Mouse (Mus musculus): ENCODE measurements at regions not wholly inside any gene's neighbourhood (a gene's known extent, or its start where the extent isn't known, plus 50 kb on each side); places are given as distances from the start of the nearest gene placed in this dataset.

- CTCF ChIA-PET = interaction anchor here (0.6 kb wide), 1 partner anchor 72 kb away, joined by 3 read pairs; no protein-coding TSS in a partner anchor
Observed at GRCm38 (mm10) chr1:52397460-52397859, 103.0 kb downstream of the Nab1 start.

DNA sequence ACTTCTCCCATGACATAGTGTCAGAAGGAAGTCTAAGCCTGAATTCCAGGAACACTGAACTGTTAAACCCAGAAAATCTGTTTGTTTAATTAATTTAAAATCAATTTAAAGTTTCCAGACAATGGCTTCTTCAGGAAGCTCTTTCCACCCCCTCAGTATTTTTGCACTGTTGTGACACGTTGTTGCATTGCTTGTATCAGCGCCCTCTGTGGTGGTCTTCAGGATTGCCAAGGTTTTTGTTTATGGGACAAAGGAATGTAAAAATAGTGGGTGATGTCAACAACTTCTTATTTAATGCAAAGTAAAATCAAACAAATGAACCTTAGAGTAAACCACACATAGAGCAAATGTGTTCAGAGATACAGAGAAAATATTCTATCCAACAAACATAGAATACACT is 107.5 kb downstream of the Nab1 start:
- CTCF ChIA-PET = no interaction called here

- CTCF ChIA-PET = no interaction called here
Observed at GRCm38 (mm10) chr1:52388836-52389235, 111.6 kb downstream of the Nab1 start.

DNA sequence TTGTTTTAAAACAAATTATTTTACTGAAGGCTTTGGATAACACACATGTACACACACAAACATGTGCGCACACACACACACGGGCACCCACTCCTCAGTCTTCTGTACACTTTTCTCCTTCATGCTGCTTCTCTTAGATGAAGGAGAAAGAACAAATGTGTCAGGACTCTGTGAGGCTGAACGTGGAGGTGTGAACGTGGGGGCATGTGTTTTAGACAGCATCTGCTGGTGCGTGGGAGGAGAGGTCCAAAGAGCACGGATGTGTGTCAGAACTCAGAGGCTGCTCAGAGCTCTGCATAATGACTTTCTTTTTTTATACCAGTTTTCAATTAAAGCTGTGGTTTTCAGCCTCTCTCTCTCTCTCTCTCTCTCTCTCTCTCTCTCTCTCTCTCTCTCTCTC is 112.4 kb downstream of the Nab1 start:
- CTCF ChIA-PET = no interaction called here

DNA sequence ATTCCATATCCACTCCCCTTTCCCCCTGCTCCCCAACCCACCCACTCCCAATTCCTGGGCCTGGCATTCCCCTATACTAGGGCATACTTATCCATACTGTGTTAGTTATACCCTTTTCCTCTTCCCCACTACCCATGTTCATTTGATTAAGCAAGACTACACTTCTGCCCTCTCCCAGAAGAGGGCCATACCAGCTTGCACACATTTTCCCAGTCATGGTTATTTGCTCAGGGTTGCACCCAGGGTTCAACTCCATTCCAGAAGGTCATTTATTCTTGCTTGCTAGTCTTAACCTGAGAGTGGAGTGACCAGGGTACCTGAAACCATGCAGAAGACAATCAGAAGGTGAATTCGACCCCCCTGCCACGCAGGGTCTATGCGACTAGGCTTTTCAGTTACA is 113.4 kb downstream of the Nab1 start:
- CTCF ChIA-PET = no interaction called here

GRCm38 (mm10) chr1:52375320-52375719 is 125.2 kb downstream of the Nab1 start:
- CTCF ChIA-PET = no interaction called here

DNA sequence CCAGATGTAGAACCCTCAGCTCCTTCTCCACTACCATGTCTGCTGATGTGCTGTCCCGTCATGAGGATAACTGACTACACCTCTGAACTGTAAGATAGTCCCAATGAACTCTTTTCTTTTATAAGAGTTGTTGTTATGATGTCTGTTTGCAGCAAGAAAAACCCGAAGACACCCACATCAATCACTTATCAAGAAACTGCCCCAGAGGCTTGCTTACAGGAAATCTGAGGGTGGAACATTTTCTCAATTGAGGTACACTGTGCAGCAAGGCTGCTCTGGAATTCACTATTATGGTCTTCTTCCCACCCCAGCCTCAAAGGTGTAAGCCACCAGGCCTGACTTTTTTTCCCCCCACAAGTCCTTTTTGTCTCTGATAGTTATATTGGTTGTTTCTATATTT is 125.8 kb downstream of the Nab1 start:
- CTCF ChIA-PET = no interaction called here

DNA sequence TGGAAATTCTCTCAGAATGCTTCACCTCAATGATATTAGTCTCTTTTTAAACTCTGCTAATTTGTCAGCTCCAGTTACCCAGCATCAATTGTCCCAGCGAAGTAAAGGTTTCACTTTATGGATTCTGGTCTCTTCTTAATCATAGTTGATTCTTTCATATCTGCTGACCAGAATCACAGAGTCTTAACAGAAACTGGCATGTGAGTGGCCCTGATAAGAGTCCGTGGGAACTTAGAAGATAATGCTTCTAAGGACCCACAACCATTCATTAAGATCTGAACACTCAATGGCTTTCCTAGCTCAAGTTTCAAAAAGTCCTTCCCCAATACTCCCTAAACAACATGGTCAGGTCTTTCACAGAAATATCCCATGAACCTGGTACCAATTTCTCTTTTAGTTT is 126.7 kb downstream of the Nab1 start:
- CTCF ChIA-PET = no interaction called here

- CTCF ChIA-PET = no interaction called here
Observed at GRCm38 (mm10) chr1:52366386-52366785, 133.4 kb upstream of the Gls start.

DNA sequence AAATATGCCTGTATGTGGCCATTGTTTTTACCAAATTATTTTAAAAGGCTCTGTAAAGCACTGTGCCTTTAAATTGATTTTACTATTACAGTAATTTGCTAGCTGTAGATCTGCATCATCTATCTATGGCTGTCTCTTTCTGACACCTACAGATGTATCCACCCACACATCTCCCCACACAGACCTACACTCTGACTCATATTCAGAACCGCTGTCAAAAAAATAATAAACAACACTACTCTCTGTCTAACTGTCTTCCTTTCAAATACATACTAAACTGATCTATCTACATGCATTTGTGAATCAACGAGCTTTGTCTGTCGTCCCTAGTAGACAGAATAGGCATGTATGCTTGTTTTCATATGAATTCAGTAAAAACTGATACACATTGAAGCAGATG is 130.6 kb upstream of the Gls start:
- CTCF ChIA-PET = no interaction called here

GRCm38 (mm10) chr1:52362976-52363375 is 129.9 kb upstream of the Gls start:
- CTCF ChIA-PET = no interaction called here

GRCm38 (mm10) chr1:52354041-52354582 is 121.1 kb upstream of the Gls start:
- CTCF ChIA-PET = interaction anchor here (0.7 kb wide), 1 partner anchor 43 kb away, joined by 4 read pairs; no protein-coding TSS in a partner anchor

DNA sequence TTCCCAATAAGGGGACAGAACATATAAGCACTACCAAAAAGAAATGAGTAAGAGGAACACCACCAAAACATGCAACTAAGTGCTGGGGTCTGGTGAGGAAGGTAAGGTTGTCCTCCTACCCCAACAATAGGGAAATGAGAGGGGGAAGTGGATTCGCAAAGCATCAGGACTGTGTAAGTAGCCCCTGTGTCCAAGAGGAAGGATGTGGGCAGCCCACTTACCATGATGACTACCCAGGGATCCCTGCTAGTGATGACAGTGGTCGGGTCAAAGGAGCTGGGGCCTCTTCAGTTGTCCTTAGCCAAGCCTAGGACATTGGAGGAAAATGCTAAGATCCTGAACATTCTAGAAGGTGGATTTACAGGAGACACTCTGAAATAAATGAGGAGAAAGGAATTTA is 109.1 kb upstream of the Gls start:
- CTCF ChIA-PET = no interaction called here

GRCm38 (mm10) chr1:52338704-52339103 is 105.7 kb upstream of the Gls start:
- CTCF ChIA-PET = no interaction called here

DNA sequence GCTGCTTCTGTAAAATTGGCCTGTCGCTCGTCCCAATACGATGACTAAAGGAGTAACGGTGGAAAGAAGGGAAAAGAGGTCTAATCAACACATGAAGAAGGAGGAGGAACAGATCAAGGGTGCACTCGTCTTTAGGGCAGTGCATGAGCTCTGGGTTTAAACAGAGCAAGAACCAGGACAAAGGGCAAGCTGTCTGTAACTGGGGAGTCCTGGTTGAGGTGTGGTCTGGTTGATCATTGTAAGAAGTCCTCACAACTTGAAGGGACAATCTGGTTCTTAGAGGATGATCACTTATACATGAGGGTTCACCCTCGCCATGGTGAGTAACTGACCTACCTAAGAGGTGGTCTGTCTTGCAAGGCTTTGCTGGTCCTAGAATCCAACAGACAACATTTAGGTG is 105.2 kb upstream of the Gls start:
- CTCF ChIA-PET = no interaction called here

DNA sequence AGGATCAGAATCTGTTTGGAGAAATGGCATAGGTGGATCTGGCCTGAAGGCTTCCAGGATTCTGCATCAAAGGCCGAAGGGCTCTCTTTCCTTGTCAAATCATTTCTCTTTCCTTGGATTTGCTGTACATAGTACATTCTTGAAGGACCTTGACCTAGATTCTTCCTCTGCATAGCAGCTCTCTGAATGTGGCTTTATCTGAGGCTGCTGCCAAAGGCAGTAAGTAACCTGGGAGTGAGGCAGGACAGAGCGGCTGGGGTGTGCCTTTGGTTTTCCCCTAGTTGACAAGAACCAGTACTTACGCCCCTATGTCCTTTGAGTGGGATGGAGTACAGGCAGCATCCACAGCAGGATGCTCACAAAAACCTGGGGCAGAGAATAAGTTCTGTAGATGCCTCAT is 103.7 kb upstream of the Gls start:
- CTCF ChIA-PET = no interaction called here

DNA sequence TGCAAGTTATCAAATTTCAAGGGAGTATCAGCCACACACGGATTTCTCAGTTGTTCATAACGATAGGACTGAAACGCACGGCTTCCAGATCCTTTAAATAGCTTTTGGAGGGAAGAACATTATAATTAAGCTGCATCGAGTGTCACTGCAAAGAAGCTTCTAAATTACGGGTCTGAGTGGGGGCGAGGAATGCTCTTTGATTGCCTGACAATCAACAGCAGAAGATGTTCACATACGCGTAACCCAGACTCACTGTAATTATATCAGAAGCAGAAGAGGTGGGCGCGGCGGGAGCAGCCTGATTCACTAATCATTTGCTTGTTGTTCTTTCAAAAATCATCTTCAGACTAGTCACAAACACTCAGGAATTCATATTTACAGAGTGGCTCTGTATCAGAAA is 99.0 kb upstream of the Gls start:
- CTCF ChIA-PET = no interaction called here

DNA sequence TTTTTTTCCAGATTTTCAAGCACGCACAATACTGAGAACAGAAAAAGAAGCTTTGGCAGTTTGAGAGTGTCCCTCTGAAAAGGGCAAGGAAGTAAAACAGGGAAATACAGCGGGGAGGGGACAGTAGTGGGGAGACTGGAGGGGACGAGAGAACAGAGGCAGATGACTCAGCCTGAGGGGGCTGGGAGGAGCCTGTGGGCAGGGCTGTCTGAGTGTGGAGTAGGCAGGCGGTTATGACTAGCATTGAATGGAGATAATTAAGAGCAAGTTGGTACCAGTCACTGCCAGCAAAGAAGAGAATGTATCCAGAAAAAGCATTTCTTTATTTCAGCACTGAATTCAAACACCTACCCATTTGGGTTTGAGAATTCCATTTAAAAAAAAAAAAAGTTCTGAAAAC is 98.4 kb upstream of the Gls start:
- CTCF ChIA-PET = no interaction called here

- CTCF ChIA-PET = interaction anchor here (0.7 kb wide), 1 partner anchor 243 kb away, joined by 6 read pairs; no protein-coding TSS in a partner anchor
Observed at GRCm38 (mm10) chr1:52330496-52330895, 97.5 kb upstream of the Gls start.

- CTCF ChIA-PET = no interaction called here
Observed at GRCm38 (mm10) chr1:52328507-52328906, 95.5 kb upstream of the Gls start.

- CTCF ChIA-PET = no interaction called here
Observed at GRCm38 (mm10) chr1:52324356-52324755, 91.3 kb upstream of the Gls start.

GRCm38 (mm10) chr1:52312076-52312633 is 79.1 kb upstream of the Gls start:
- CTCF ChIA-PET = no interaction called here

DNA sequence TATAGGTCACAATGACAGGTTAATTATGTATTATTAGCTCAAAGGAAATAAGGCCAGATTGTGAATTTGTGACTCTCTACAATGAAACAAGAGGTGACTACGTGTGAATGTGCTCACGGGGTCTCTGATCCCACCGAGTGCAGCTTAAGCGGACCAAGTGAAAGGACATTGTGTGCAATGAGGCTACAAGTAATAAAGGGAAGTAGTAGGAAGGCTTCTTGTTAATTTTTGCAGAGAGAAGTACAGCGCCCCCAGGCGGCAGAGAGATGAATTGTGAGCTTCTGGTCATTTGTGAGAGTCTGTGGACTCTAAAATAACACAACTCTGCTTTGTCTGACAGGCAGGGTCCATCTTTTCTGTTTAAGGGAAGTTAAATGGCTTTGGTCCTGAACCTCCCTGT is 73.9 kb upstream of the Gls start:
- CTCF ChIA-PET = no interaction called here

Measured in spleen, embryonic (tissue).